Mouse (Mus musculus): ENCODE data around the gene Adipor1. TPM values are rescaled to one million over a fixed set of nuclear protein-coding genes. Genes with fewer than 3 reads are reported as not detected.

Adipor1 gene
- total and polyA plus RNA-seq, 3 experiments: 82.0 to 168 (median 97.2) TPM

GRCm38 (mm10) chr1:134405509-134406413, 9.4 kb upstream of the Adipor1 start, which contains the start of gene Cyb5r1:
Gene Cyb5r1, plus strand, starts transcription at chr1:134405559.
- Histone ChIP-seq H3K27me3 (ENCODE audit: insufficient read depth, low read length) (no peaks in the 10 kb centered on the region), H3K36me3 (replicated peaks) (peaks cover 45% of the 10 kb centered on the region), H3K9me3 (replicated peaks) (no peaks in the 10 kb centered on the region), H3K4me3 (ENCODE audit: low read depth, low read length) (peak within 1 kb of the TSS; percentile 83), H3K4me1 (ENCODE audit: insufficient read depth, low read depth, low read length) (peaks cover 27% of the 10 kb centered on the region)
- TF ChIP-seq GATA1 (IDR thresholded peaks at IDR 0.05; ENCODE audit: borderline replicate concordance, low read length) (no peak), TAL1 (conservative IDR thresholded peaks at IDR 0.05; ENCODE audit: low read depth, low read length) (no peak), GATA2 (IDR thresholded peaks at IDR 0.05; ENCODE audit: borderline replicate concordance, low read depth, low read length) (no peak), POLR2AphosphoS5 (IDR thresholded peaks at IDR 0.05; ENCODE audit: insufficient replicate concordance, low read depth, low read length) (no peak), CTCF (IDR thresholded peaks at IDR 0.05; ENCODE audit: low read depth, low read length) (no peak)
- DNase-seq (ENCODE audit: low spot score) (peak; percentile 85), ATAC-seq (ENCODE audit: extremely low read depth, insufficient number of reproducible peaks, low FRiP score, poor library complexity, severe bottlenecking) (peak; percentile 91)

DNA sequence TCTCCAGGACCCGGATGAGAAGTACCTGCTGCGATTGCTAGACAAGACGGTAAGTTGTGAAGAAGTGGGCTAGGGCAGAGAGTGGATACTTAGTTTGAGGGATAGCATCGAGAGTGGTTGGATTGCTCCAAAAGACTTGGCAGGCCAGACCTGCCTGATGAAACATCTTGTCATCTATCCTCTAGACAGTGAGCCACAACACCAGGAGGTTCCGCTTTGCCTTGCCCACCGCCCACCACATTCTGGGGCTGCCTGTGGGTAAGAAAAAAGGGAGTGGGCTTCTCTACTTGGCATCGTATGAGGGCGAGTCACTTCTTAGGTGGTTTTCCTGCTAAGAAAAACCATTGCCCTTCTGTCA, 8.8 kb upstream of the Adipor1 start:
- Histone ChIP-seq H3K4me3 (ENCODE audit: low read depth, low read length) (peak overlapping the region; percentile 83), H3K4me1 (ENCODE audit: insufficient read depth, low read depth, low read length) (peaks cover 31% of the 10 kb centered on the region), H3K9me3 (replicated peaks) (no peaks in the 10 kb centered on the region), H3K36me3 (replicated peaks) (peaks cover 51% of the 10 kb centered on the region), H3K27me3 (ENCODE audit: insufficient read depth, low read length) (no peaks in the 10 kb centered on the region)
- TF ChIP-seq CTCF (IDR thresholded peaks at IDR 0.05; ENCODE audit: low read depth, low read length) (no peak), POLR2AphosphoS5 (IDR thresholded peaks at IDR 0.05; ENCODE audit: insufficient replicate concordance, low read depth, low read length) (no peak), TAL1 (conservative IDR thresholded peaks at IDR 0.05; ENCODE audit: low read depth, low read length) (no peak), GATA1 (IDR thresholded peaks at IDR 0.05; ENCODE audit: borderline replicate concordance, low read length) (no peak), GATA2 (IDR thresholded peaks at IDR 0.05; ENCODE audit: borderline replicate concordance, low read depth, low read length) (no peak)
- ATAC-seq (ENCODE audit: extremely low read depth, insufficient number of reproducible peaks, low FRiP score, poor library complexity, severe bottlenecking): no peak
- peak; percentile 32 for DNase-seq (ENCODE audit: low spot score)

GRCm38 (mm10) chr1:134408080-134408479, 7.1 kb upstream of the Adipor1 start:
- Histone ChIP-seq H3K36me3 (replicated peaks) (peaks cover 66% of the 10 kb centered on the region), H3K4me3 (ENCODE audit: low read depth, low read length) (no peak overlapping the region), H3K9me3 (replicated peaks) (no peaks in the 10 kb centered on the region), H3K27me3 (ENCODE audit: insufficient read depth, low read length) (no peaks in the 10 kb centered on the region), H3K4me1 (ENCODE audit: insufficient read depth, low read depth, low read length) (peaks cover 31% of the 10 kb centered on the region)
- TF ChIP-seq POLR2AphosphoS5 (IDR thresholded peaks at IDR 0.05; ENCODE audit: insufficient replicate concordance, low read depth, low read length): no peak
- TF ChIP-seq GATA1 (IDR thresholded peaks at IDR 0.05; ENCODE audit: borderline replicate concordance, low read length): no peak
- TF ChIP-seq CTCF (IDR thresholded peaks at IDR 0.05; ENCODE audit: low read depth, low read length): no peak
- TF ChIP-seq GATA2 (IDR thresholded peaks at IDR 0.05; ENCODE audit: borderline replicate concordance, low read depth, low read length): no peak
- TF ChIP-seq TAL1 (conservative IDR thresholded peaks at IDR 0.05; ENCODE audit: low read depth, low read length): no peak
- DNase-seq (ENCODE audit: low spot score): no peak
- ATAC-seq (ENCODE audit: extremely low read depth, insufficient number of reproducible peaks, low FRiP score, poor library complexity, severe bottlenecking): no peak

- no peak for DNase-seq (ENCODE audit: low spot score)
- no peak for ATAC-seq (ENCODE audit: extremely low read depth, insufficient number of reproducible peaks, low FRiP score, poor library complexity, severe bottlenecking)
- H3K27me3 ChIP-seq (ENCODE audit: insufficient read depth, low read length): no peaks in the 10 kb centered on the region
- H3K4me3 ChIP-seq (ENCODE audit: low read depth, low read length): no peak overlapping the region
- H3K36me3 ChIP-seq (replicated peaks): peaks cover 69% of the 10 kb centered on the region
- no peaks in the 10 kb centered on the region for H3K9me3 ChIP-seq (replicated peaks)
- TF ChIP-seq CTCF (IDR thresholded peaks at IDR 0.05; ENCODE audit: low read depth, low read length): no peak
- TF ChIP-seq TAL1 (conservative IDR thresholded peaks at IDR 0.05; ENCODE audit: low read depth, low read length): no peak
- TF ChIP-seq POLR2AphosphoS5 (IDR thresholded peaks at IDR 0.05; ENCODE audit: insufficient replicate concordance, low read depth, low read length): no peak
- TF ChIP-seq GATA2 (IDR thresholded peaks at IDR 0.05; ENCODE audit: borderline replicate concordance, low read depth, low read length): no peak
- no peak for TF ChIP-seq GATA1 (IDR thresholded peaks at IDR 0.05; ENCODE audit: borderline replicate concordance, low read length)
- peaks cover 39% of the 10 kb centered on the region for H3K4me1 ChIP-seq (ENCODE audit: insufficient read depth, low read depth, low read length)
Observed at GRCm38 (mm10) chr1:134411706-134412629, 3.2 kb upstream of the Adipor1 start.

- Histone ChIP-seq H3K4me3 (ENCODE audit: low read depth, low read length) (no peak overlapping the region), H3K27me3 (ENCODE audit: insufficient read depth, low read length) (no peaks in the 10 kb centered on the region), H3K36me3 (replicated peaks) (peaks cover 65% of the 10 kb centered on the region), H3K4me1 (ENCODE audit: insufficient read depth, low read depth, low read length) (peaks cover 46% of the 10 kb centered on the region), H3K9me3 (replicated peaks) (no peaks in the 10 kb centered on the region)
- DNase-seq (ENCODE audit: low spot score) (no peak), ATAC-seq (ENCODE audit: extremely low read depth, insufficient number of reproducible peaks, low FRiP score, poor library complexity, severe bottlenecking) (no peak)
- TF ChIP-seq GATA2 (IDR thresholded peaks at IDR 0.05; ENCODE audit: borderline replicate concordance, low read depth, low read length) (no peak), POLR2AphosphoS5 (IDR thresholded peaks at IDR 0.05; ENCODE audit: insufficient replicate concordance, low read depth, low read length) (no peak)
Observed at GRCm38 (mm10) chr1:134414038-134414437, 1.1 kb upstream of the Adipor1 start.
